Mouse (Mus musculus) embryo, embryonic 10 days (tissue): ENCODE measurements at regions not wholly inside any gene's neighbourhood (a gene's known extent, or its start where the extent isn't known, plus 50 kb on each side); places are given as distances from the start of the nearest gene placed in this dataset.

ENCODE experiments used
- DNase-seq: peaks from one replicate; pipeline ENCODE4 v3.0.0-alpha.2; 2015; ENCODE audit warnings: low spot score

DNA sequence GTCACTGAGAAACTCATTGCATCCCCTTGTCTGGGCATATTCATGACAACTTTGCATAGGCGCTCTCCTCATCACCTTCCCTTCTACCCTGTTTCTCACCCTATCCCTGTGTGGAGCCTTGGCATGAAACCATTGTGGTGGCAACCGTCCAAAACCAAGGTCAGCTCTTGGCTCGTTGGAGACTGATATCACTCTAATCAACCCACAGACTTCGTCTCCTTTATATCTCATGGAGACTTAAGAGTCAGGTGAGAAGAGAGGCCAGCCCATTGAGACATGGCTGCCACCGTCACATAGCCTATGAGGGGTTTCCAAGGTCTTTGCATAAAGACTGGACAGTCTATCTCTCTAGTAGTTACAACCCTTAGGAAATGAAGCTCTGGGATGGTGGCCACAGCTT is 305.5 kb upstream of the Runx1 start:
- no peak for DNase-seq

DNA sequence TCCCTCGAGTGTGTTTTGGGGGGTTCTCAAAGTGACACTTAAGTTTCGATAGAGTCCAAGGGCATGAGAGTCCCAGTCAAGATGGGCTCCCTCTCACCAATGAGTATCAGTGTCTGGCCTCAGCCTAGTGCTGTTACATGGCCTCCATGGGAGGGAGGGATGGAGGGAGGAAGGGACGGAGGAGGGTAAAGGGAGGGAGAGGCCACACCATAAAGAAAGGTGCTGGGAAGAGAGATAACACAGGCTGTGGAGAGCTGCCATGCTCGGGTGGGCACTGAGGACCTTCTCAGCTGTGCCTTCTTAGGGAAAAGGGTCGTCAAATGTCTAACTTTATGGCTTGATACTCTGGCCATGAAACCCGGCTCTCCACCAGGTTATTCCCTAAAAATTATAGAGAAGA is 304.7 kb upstream of the Runx1 start:
- no peak for DNase-seq

- DNase-seq: no peak
Measured at GRCm38 (mm10) chr16:93123707-93124106, 297.8 kb upstream of the Runx1 start.

DNA sequence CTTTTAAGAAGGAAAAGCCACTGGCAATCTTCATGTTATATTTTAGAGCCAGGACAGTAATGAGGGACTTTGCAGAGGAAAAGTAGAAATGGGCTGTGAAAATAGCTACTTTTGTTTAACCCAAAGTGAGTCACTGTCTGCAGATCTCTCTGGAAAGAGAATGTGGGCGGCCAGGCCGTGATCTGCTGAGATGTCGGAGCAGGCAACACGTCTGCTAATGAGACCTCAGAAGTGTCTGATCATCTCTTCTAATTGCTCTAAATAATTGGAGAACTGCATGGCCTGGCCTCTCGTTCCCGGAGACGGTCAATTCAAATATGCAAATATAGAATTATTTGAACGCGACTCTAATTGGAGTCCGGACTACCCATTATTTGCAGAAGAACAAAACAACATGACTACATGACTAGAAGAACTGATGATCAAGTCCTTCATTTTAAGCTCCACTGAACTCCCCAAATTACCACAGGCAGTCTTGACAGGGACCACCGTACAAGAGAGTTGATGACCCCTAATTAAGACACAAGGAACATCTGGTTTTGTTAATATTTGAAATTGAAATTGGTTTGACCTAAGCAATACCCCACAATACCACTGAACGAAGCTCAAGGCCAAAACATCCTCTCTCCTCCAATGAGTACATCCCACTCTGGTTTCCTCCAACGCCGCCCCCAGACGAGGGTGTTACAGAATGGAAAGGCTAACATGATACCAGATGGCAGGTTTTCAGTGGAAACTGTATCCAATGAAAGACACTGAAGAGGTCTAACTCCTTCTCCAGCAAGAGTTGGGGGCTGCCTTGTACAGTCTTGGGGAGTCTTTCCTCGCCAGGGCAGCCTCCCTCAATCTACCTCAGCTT is 290.4 kb upstream of the Runx1 start:
- no peak for DNase-seq

DNA sequence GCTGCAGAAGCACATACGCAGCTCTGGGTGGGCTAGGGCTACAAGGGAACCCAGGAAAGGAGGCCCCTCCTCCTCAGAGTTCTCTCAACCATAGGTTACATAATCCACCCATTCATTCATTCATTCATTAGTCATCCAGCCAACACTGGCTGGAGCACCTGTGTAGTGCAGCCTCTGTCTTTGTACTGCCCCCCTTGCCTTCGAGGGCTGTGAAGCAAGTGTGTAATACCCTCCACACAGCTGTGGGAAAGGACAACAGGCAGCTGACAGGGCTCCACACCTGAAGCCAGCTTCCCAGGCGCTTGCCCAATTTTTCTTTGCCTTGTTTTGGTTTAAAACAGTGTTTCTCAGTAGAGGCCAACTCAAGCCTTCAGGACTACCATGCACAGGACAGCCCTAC is 285.0 kb upstream of the Runx1 start:
- DNase-seq: no peak

DNA sequence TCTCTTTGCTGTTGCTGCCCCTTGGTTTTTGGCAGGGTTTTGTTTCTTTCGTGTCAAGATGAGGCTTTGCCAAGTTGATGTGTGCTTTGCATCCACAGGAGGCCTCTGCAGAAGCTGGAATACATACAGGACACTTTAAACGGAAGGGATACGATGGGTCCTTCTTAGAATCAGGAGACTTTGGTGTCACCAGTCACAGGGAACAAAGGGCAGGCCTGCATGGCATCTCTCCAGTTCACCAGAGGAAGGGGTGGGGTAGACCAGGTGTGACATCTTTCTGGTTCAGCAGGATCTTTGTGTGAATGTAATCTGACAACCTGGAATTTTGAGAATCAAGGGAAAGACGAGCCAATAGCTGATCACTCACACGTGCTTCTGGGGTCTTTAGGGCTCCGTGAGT is 284.5 kb upstream of the Runx1 start:
- DNase-seq: no peak

DNA sequence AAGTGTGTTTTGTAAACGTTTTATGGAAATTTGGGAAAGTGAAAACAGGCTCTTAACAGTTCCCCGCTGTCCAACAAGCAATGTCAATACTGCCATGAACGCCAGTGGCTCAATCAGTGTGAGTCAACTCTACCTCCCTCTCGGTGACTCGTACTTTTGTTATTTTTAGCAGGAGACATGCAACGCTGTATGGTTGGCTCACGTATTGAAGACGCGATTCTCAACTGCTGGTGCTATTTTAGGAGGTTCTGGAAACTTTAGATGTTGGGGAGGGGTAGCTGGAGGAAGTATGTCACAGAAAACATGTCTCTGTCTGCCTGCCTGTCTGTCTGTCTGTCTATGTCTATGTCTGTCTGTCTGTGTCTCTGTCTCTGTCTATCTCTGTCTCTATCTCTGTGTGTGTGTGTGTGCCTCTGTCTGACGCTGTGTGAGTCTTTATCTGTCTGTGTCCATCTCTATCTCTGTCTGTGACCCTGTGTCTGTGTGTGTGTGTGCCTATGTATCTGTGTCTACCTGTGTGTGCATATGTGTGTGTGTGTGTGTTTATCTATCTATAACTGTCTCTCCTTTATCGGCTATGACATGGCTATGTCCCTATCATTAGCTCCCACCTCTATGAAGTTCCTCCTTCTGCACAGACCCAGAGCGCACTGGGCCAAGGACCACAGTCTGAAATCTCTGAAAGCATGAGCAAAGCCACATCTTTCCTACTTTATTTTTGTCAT is 283.9 kb upstream of the Runx1 start:
- DNase-seq: no peak

GRCm38 (mm10) chr16:93107524-93107845 is 281.5 kb upstream of the Runx1 start:
- DNase-seq: no peak

GRCm38 (mm10) chr16:93106811-93107523 is 281.0 kb upstream of the Runx1 start:
- DNase-seq: no peak

DNA sequence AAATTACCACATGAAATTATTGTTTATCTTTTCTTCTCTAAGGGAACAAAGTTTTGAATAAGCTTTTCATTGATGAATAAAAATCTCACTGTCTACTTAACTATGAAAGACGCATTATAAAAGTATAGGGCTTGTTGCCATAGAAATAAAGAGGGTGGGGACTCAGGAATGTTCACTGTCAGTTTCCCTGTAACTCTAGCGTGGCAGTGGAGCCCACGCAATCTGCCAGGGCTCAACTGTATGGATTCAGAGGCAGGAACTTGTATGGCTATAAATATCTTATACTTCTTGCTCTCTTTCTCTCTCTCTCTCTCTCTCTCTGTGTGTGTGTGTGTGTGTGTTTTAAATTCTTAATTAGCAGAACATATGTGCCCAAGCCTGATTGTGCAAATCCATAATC is 276.2 kb upstream of the Runx1 start:
- no peak for DNase-seq

DNA sequence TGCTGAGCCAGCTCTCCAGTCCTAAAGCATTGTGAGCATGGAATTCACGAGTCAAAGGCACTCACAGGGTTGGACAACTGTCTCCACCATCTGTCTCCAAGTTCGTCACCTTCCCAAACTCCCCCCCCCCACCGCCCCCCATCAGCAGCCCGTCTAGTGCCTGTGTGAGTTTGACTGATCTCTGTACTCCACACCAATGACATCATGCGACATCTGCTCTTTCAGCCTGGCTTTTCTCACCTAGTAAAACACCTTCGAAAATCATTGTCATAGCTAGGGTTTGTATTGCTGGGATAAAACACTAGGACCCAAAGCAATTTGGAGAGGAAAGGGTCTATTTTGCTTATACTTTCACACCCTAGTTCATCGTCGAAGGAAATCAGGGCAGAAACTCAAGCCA is 272.1 kb upstream of the Runx1 start:
- DNase-seq: no peak

DNA sequence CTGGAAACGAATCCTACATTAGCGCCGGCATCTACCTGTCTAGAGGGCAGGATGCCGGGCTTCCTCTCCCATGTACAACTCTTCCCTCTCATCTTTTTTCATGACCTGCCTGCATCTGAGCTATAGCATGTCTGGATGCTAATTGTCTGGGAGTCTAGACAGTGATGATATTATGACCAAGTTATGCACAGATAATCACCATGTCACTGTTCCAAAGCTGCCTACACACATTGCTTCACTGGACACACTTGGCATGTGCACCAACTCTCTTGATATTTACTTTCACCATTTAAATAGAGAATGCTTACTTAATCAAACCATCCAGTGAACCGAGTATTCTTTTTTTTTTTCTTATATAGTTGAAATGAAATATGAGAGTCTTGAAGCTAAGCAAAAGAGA is 270.2 kb upstream of the Runx1 start:
- DNase-seq: no peak

- no peak for DNase-seq
Measured at GRCm38 (mm10) chr16:93092796-93093195, 266.8 kb upstream of the Runx1 start.

DNA sequence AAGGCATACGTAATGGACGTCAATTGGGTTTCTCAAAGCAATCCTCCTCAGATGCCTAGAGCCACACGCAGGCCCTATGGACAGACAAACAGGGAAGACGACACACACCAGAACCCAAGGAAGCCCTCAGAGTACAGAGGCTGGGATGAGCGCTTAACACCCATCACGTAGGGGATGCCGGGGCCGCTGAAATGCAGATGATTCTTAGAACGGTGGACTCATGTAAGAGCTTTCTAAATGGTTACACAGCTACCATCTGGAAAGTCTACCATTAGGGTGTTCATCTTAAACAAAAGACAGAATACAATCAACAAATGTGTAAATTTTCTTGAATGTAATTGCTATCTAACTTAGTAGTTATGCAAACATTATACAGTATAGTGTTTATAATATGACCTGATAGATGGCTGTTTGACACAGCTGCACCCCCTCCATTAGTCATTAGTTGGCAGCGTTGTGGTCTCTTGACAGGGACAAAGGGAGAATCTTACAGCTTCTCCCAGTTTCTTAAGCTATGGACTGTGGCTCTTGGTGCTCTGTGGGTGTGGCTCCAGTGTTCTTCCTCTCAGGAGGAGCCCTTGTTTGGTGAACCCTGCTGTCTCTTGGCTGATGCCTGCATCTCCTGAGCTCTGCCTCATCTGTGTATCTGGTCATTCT is 259.4 kb upstream of the Runx1 start:
- no peak for DNase-seq

DNA sequence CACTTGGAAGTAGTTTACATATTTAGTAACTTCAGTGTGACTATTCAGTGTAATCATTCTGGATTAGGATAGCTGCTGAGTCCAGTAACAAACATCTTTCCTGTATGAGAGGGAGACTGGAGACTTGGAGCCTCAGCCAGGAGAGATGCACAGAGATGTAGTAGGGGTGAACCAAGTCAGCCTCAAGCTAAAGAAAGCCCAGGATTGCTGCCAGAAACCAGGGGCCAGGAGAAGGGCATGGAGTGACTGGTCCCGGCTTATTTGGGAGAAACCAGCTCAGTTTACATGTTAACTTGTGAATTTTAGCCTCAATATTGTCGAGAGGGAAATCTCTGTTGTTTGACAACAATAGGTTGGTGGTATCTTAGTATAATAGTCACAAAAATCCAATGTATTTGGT is 257.8 kb upstream of the Runx1 start:
- DNase-seq: no peak

DNA sequence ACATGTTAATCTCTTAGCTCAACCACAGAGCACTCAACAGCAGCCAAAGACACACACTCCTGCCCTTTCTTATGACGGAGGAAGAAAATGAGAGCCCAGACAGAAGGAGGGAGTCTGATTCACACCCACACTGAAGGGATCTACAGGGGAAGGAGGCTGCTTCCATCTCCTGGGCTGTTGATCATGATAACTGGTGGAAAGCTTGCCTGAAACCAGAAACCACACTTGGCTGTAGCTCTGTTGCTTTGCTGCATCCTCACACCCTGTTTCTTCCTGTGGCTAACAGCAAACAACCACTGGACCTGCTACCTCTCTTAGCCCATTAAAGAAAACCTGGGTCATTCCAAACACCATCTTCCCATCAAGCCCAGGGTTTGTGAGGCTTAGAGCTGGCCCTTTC is 257.2 kb upstream of the Runx1 start:
- DNase-seq: no peak

GRCm38 (mm10) chr16:93081533-93081932 is 255.6 kb upstream of the Runx1 start:
- no peak for DNase-seq

DNA sequence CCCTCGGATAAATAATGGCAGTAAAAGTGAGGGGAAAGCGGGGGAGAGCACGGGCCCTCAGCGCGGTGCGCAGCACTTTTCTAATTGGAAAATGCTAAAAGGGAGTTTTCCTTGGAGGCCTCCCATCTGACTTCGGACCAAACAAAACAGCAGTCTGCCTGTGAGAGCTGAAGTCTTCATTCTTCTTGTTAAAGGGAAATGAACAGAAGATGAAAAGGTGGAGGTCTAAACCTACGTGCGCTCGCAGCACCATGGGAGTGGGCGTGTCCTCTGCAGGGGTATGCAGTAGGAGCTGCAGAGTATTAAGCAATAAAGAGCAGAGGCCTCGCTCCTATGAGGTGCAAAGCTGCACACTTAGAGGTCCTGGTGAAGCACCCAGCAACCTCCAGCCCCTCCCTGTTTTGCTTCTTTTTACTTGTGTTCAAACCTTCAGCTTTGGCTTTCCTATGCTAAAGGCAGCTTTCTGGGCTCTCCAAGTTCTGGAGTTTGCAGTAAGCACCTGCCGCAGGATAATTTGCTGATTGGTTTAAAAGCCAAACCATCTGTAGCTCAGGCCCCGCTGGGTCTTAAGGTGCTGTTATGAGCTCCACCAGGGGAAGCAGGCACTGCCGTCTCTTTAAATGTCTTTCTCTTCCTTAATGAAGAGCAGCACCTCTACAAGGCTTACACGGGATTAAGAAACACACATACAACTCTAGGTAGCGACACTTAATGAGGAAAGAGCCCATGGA is 253.9 kb upstream of the Runx1 start:
- DNase-seq: peak; percentile 14

- DNase-seq: no peak
Measured at GRCm38 (mm10) chr16:93078909-93079308, 253.0 kb upstream of the Runx1 start.

DNA sequence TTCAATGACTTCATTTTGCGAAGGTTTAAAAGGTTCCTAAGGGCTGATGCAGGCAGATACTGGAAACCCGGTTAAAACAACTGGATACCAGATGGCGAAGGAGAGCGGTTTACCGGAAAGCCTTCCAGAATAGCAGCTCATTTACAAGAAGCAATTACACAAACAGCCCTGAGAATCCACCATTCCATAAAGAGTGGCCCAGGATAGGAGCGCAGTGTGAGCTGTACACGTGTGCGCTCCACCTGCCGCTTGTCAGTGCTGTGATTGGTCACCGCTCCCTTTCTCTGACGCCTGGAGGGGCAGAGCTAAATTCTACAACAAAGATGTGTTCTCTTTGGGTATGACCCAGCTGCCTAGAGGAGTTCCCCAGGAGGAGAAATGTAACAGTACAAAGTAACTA is 249.5 kb upstream of the Runx1 start:
- no peak for DNase-seq

DNA sequence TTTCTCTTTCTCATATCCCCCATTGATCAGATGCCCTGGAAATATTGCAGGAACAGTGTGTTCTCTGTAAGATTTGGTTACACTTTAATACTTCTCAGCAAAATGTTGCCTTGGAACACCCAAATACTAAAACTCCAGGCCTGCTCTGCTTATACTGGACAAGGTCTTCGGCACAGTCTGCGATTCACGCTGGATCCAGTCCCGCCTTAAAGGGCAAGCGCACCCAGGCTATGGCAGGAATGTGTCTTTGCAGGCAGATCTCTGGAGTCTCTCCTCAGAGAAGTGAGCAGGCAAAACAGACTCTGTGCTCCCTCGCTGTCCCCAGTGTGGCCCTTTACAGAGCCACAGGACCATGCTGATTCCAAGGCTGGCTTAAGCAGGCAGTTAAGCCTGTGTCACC is 246.2 kb upstream of the Runx1 start:
- DNase-seq: peak; percentile 37

- peak; percentile 11 for DNase-seq
Measured at GRCm38 (mm10) chr16:93071726-93072125, 245.8 kb upstream of the Runx1 start.
